Mouse (Mus musculus): ENCODE measurements around the gene Rex1bd.
A peak's percentile ranks its signal among the peaks of the same experiment; 100 is the strongest.

The Rex1bd gene

GRCm38 (mm10) chr8:70477269-70477982 is 29.1 kb downstream of the Rex1bd start:
- no peak for DNase-seq (ENCODE audit: low read depth, low spot score)

GRCm38 (mm10) chr8:70476333-70477268 is 30.0 kb downstream of the Rex1bd start, which contains the start of gene Klhl26:
Klhl26 (minus strand) TSS chr8:70476968.
- peak; percentile 76 for DNase-seq (ENCODE audit: low read depth, low spot score)

- no peak for DNase-seq (ENCODE audit: low read depth, low spot score)
These were observed 34.7 kb downstream of the Rex1bd start for GRCm38 (mm10) chr8:70471856-70472255.

- no peak for DNase-seq (ENCODE audit: low read depth, low spot score)
These were observed 36.6 kb downstream of the Rex1bd start for GRCm38 (mm10) chr8:70469938-70470337.

GRCm38 (mm10) chr8:70469295-70469916 is 37.1 kb downstream of the Rex1bd start:
- no peak for DNase-seq (ENCODE audit: low read depth, low spot score)

GRCm38 (mm10) chr8:70468733-70469132 is 37.8 kb downstream of the Rex1bd start:
- DNase-seq (ENCODE audit: low read depth, low spot score), result no peak

GRCm38 (mm10) chr8:70467907-70468306 is 38.6 kb downstream of the Rex1bd start:
- no peak for DNase-seq (ENCODE audit: low read depth, low spot score)

GRCm38 (mm10) chr8:70467229-70467725 is 39.3 kb downstream of the Rex1bd start:
- DNase-seq (ENCODE audit: low read depth, low spot score), result no peak

- DNase-seq (ENCODE audit: low read depth, low spot score), result no peak
These were observed 39.8 kb downstream of the Rex1bd start for GRCm38 (mm10) chr8:70466771-70467170.

GRCm38 (mm10) chr8:70466305-70466704 is 40.2 kb downstream of the Rex1bd start:
- no peak for DNase-seq (ENCODE audit: low read depth, low spot score)

GRCm38 (mm10) chr8:70465701-70466100 is 40.9 kb downstream of the Rex1bd start:
- DNase-seq (ENCODE audit: low read depth, low spot score), result no peak

- no peak for DNase-seq (ENCODE audit: low read depth, low spot score)
These were observed 42.4 kb downstream of the Rex1bd start for GRCm38 (mm10) chr8:70464162-70464561.

- DNase-seq (ENCODE audit: low read depth, low spot score), result no peak
These were observed 43.2 kb downstream of the Rex1bd start for GRCm38 (mm10) chr8:70463306-70463705.

GRCm38 (mm10) chr8:70462516-70462813 is 44.1 kb downstream of the Rex1bd start:
- no peak for DNase-seq (ENCODE audit: low read depth, low spot score)

GRCm38 (mm10) chr8:70461765-70462515 is 44.6 kb downstream of the Rex1bd start:
- no peak for DNase-seq (ENCODE audit: low read depth, low spot score)

- DNase-seq (ENCODE audit: low read depth, low spot score), result no peak
These were observed 45.9 kb downstream of the Rex1bd start for GRCm38 (mm10) chr8:70460606-70461005.

- no peak for DNase-seq (ENCODE audit: low read depth, low spot score)
These were observed 46.4 kb downstream of the Rex1bd start for GRCm38 (mm10) chr8:70460199-70460598.

GRCm38 (mm10) chr8:70459636-70460035 is 46.9 kb downstream of the Rex1bd start:
- DNase-seq (ENCODE audit: low read depth, low spot score), result no peak

GRCm38 (mm10) chr8:70458462-70458861 is 48.1 kb downstream of the Rex1bd start:
- DNase-seq (ENCODE audit: low read depth, low spot score), result no peak

- DNase-seq (ENCODE audit: low read depth, low spot score), result no peak
These were observed 48.7 kb downstream of the Rex1bd start for GRCm38 (mm10) chr8:70457882-70458281.

GRCm38 (mm10) chr8:70456996-70457395 is 49.6 kb downstream of the Rex1bd start:
- DNase-seq (ENCODE audit: low read depth, low spot score), result no peak

All from retina, adult 2 months (tissue).